ENCODE assay signal across 8 mouse cellular contexts in genomic region chr19:29520996-29521560, GRCm38 (mm10). TPM values are rescaled to one million over a fixed set of nuclear protein-coding genes. Genes with fewer than 3 reads are reported as not detected.
DNase-seq lines count a peak whose midpoint lies in the region; ATAC-seq and TF ChIP-seq lines count a peak whose summit lies in the region.

No protein-coding gene starts in this region.

- peak overlapping the region; percentile 97 for H3K4me3 ChIP-seq in left cerebral cortex, adult 2 months
- peak overlapping the region; percentile 95 for H3K4me3 ChIP-seq in embryonic facial prominence, embryonic 11.5 days (ENCODE audit: low read depth, low read length)
- peak overlapping the region; percentile 87 for H3K4me3 ChIP-seq in intestine, embryonic 14.5 days (ENCODE audit: low read depth, low read length)
- H3K4me3 ChIP-seq in neural tube, embryonic 12.5 days: no peak overlapping the region

- H3K9ac ChIP-seq in embryonic facial prominence, embryonic 11.5 days (replicated peaks; ENCODE audit: low read length): peak overlapping the region; percentile 95
- H3K9ac ChIP-seq in intestine, embryonic 14.5 days (ENCODE audit: low read length): peak overlapping the region; percentile 93
- H3K9ac ChIP-seq in neural tube, embryonic 12.5 days: no peak overlapping the region

- intact Hi-C loops in left cerebral cortex, adult 2 months (cut with DNase I): no loop called here
- intact Hi-C loops in left cerebral cortex, postnatal 36 days (cut with DNase I): loop anchor here (5.0 kb wide), 1 partner anchor 41 kb away; no protein-coding TSS in a partner anchor

- no peak overlapping the region for H3K27ac ChIP-seq in left cerebral cortex, adult 2 months
- H3K27ac ChIP-seq in embryonic facial prominence, embryonic 11.5 days (replicated peaks; ENCODE audit: low read depth, low read length): no peak overlapping the region
- no peak overlapping the region for H3K27ac ChIP-seq in intestine, embryonic 14.5 days (ENCODE audit: low read depth)
- H3K27ac ChIP-seq in neural tube, embryonic 12.5 days: no peak overlapping the region

- ATAC-seq in embryonic facial prominence, embryonic 11.5 days (replicated peaks; ENCODE audit: insufficient number of reproducible peaks, low FRiP score, low TSS enrichment, low read depth): no peak
- no peak for ATAC-seq in intestine, embryonic 14.5 days (replicated peaks; ENCODE audit: low FRiP score, low TSS enrichment, low read depth)
- no peak for ATAC-seq in neural tube, embryonic 12.5 days (ENCODE audit: low FRiP score, low read depth)

- no peaks in the 10 kb centered on the region for H3K27me3 ChIP-seq in embryonic facial prominence, embryonic 11.5 days (ENCODE audit: control insufficient read depth, insufficient read depth, low read length)
- no peaks in the 10 kb centered on the region for H3K27me3 ChIP-seq in intestine, embryonic 14.5 days (replicated peaks; ENCODE audit: control insufficient read depth, insufficient read depth, low read length)
- no peaks in the 10 kb centered on the region for H3K27me3 ChIP-seq in neural tube, embryonic 12.5 days (replicated peaks)

- H3K9me3 ChIP-seq in embryonic facial prominence, embryonic 11.5 days (replicated peaks; ENCODE audit: control insufficient read depth, low read length): no peaks in the 10 kb centered on the region
- no peaks in the 10 kb centered on the region for H3K9me3 ChIP-seq in intestine, embryonic 14.5 days (ENCODE audit: control insufficient read depth, low read length)
- no peaks in the 10 kb centered on the region for H3K9me3 ChIP-seq in neural tube, embryonic 12.5 days

- no peak for TF ChIP-seq CTCF in left cerebral cortex, adult 2 months (IDR thresholded peaks at IDR 0.05)

- WGBS in embryonic facial prominence, embryonic 11.5 days: 37% methylated on average over 10 of the region's 10 CpGs
- 35% methylated on average over 10 of the region's 10 CpGs for WGBS in intestine, embryonic 14.5 days
- WGBS in neural tube, embryonic 12.5 days: 45% methylated on average over 10 of the region's 10 CpGs

- H3K36me3 ChIP-seq in embryonic facial prominence, embryonic 11.5 days (replicated peaks; ENCODE audit: control insufficient read depth, insufficient read depth, low read depth, low read length): no peaks in the 10 kb centered on the region
- H3K36me3 ChIP-seq in intestine, embryonic 14.5 days (ENCODE audit: control insufficient read depth, insufficient read depth, low read length): 0 out of 2 replicates have a peak, but pooled peaks cover 6% of the 10 kb centered on the region
- no peaks in the 10 kb centered on the region for H3K36me3 ChIP-seq in neural tube, embryonic 12.5 days

- no peaks in the 10 kb centered on the region for H3K4me1 ChIP-seq in embryonic facial prominence, embryonic 11.5 days (ENCODE audit: control insufficient read depth, insufficient read depth, low read length)
- peaks cover 9% of the 10 kb centered on the region for H3K4me1 ChIP-seq in intestine, embryonic 14.5 days (replicated peaks; ENCODE audit: control insufficient read depth, insufficient read depth, low read length)
- peaks cover 7% of the 10 kb centered on the region for H3K4me1 ChIP-seq in neural tube, embryonic 12.5 days

- peak overlapping the region; percentile 50 for H3K4me2 ChIP-seq in embryonic facial prominence, embryonic 11.5 days (ENCODE audit: low read depth, low read length)
- peak overlapping the region; percentile 49 for H3K4me2 ChIP-seq in intestine, embryonic 14.5 days (ENCODE audit: low read length)
- peak overlapping the region; percentile 78 for H3K4me2 ChIP-seq in neural tube, embryonic 12.5 days (replicated peaks)

- DNase-seq in left cerebral cortex, adult 2 months (ENCODE audit: extremely low spot score in 1 of 2, low spot score in 2 of 2): no peak
- no peak for DNase-seq in left cerebral cortex, postnatal 36 days (ENCODE audit: low spot score in 2 of 2)
- no peak for DNase-seq in embryonic facial prominence, embryonic 11.5 days (ENCODE audit: low spot score)
- no peak for DNase-seq in intestine, embryonic 14.5 days (ENCODE audit: low spot score)
- DNase-seq in urinary bladder, adult 2 months (ENCODE audit: low spot score): no peak
- no peak for DNase-seq in right cerebral cortex, postnatal 14 days
- DNase-seq in right cerebral cortex, postnatal 4 days: no peak

RNA-seq across cellular contexts. Expression of gene Ric1, which starts 1.0 kb away (rescaled TPM):
- 10 to 100 TPM; 36.4 to 36.8 TPM for total RNA-seq in left cerebral cortex, adult 2 months (2021)
- total RNA-seq in left cerebral cortex, postnatal 36 days (2021): 10 to 100 TPM; 32.2 to 37.9 TPM
- 21.5 and 22.6 TPM in 2 replicates for polyA plus RNA-seq in embryonic facial prominence, embryonic 11.5 days (2014; fragmentation: Nextera tagmentation; extraction: Ambion mirVana)
- 15.8 TPM in 2 replicates for polyA plus RNA-seq in intestine, embryonic 14.5 days (2014; fragmentation: Nextera tagmentation; extraction: Ambion mirVana)
- 15.1 and 15.6 TPM in 2 replicates for polyA plus RNA-seq in neural tube, embryonic 12.5 days (2016; fragmentation: Nextera tagmentation; extraction: Ambion mirVana)
- 11.7 and 14.2 TPM in 2 replicates for polyA plus RNA-seq in urinary bladder, adult 2 months (2012; rRNA removed)
